Mouse (Mus musculus) liver, adult 2 months (tissue): ENCODE measurements around the gene Fosl2.

Experiments
- CTCF ChIP-seq: fragments of 200-500 bp; IDR thresholded peaks from 2 replicates; pipeline ENCODE4 v1.5.1; 2011; ENCODE audit warnings: low read depth, low read length, control low read depth
- POLR2A ChIP-seq: fragments of 200-500 bp; IDR thresholded peaks from 2 replicates; pipeline ENCODE4 v1.6.1; 2011; ENCODE audit warnings: low read length, control low read depth; ENCODE audit not compliant: insufficient read depth; ENCODE audit errors: extremely low read depth

DNA sequence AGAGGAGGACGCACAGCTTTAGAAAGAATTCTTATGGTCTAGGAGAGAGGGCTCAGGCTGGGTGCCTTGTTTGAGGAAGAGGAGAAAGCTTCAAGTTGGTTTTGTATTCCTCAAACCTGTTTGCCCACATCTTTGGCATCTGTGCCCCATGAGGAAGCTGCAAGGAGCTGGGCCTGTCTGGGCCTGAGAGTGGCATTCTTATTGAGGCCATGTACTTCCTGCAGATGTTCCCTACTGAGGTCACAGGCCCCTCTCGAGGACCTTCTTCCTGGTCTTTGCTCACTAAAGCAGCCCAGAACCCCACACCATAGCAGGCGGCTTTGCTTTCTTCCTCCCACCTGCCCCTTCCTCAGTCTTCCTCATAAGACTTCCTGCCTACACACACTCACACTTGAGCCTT, 63.5 kb downstream of the Fosl2 start:
- TF ChIP-seq POLR2A (no peak), CTCF (no peak)
